Mouse (Mus musculus) skeletal muscle tissue, adult 2 months (tissue): Measurements from ENCODE around the gene Sept5.
A peak's percentile ranks its signal among the peaks of the same experiment; 100 is the strongest.

Experiments
- DNase-seq: peaks from one replicate; pipeline ENCODE4 v3.0.0-alpha.2; 2012; ENCODE audit warnings: low read depth, low spot score

Gene Sept5

DNA sequence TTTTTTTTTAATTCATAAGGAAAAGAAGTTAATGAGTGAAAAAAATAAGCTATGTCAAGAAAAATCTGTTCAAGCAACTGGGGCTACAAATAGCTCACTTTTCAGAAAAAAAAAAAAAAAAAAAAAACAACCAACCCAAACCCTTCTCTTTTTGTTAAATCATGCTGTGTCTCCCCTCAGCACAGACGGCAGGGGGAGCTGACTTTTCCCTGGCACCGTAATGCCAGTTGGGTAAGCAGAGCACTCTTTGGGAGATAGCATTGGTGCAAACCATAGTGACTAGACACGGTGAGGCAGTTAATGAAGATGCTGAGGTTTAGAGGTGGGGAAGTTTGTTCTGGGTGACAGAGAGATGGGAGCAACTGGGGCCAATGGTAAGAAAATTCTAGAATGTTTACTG lies 2.3 kb upstream of the Sept5 start:
- no peak for DNase-seq

DNA sequence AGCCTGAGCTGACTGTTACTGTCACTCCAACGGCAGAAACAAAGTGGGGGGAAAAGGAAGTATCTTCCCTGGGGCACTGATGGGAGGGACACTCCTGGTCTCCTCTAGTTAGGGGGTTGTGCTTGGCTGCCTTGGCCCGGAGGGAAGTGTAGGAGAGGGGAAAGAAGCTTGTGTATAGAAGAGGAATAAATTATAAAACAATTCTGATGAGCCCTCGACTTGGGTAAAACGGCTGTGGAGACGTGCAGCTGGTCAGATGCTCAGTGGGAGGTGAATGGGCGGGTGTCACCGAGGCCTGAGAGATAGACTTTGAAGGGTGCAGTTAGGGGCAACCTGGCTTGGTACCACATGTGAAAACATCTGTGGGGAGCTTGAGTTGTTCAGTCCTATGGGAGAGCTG lies 1.4 kb upstream of the Sept5 start:
- DNase-seq, result no peak

GRCm38 (mm10) chr16:18630291-18630690 lies 537 bp upstream of the Sept5 start:
- DNase-seq, result no peak

- DNase-seq, result no peak
These were observed 810 bp downstream of the Sept5 start for GRCm38 (mm10) chr16:18628948-18629340.

GRCm38 (mm10) chr16:18628206-18628947 lies 1.4 kb downstream of the Sept5 start:
- DNase-seq, result no peak

- no peak for DNase-seq
These were observed 2.6 kb downstream of the Sept5 start for GRCm38 (mm10) chr16:18627163-18627562.

- peak; percentile 70 for DNase-seq
These were observed 3.3 kb downstream of the Sept5 start, which contains the start of gene Gm49601 for GRCm38 (mm10) chr16:18626376-18626878. Gene Gm49601 (minus strand): TSS chr16:18626427.

- DNase-seq, result no peak
These were observed 3.9 kb downstream of the Sept5 start for GRCm38 (mm10) chr16:18625791-18626311.

GRCm38 (mm10) chr16:18625097-18625496 lies 4.7 kb downstream of the Sept5 start:
- no peak for DNase-seq

DNA sequence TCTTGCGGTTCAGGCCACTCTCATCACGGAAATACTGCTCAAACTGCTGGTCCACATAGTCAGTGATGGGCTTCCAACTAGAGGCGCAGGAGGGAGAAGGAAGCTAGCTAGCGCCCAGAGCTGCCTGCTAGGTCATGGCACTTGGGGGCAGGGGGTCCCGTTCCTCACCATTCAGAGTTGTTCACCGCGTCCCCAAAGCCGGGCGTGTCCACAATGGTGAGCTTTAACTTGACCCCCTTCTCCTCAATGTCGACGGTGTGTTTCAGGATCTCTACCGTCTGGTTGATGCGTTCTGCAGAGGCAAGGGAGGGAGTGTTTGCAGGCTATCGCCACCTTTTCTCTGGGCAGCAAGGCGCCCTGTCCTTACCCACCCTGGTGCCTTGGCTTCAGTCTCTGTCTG lies 5.1 kb downstream of the Sept5 start:
- no peak for DNase-seq

GRCm38 (mm10) chr16:18623751-18624540 lies 5.8 kb downstream of the Sept5 start:
- no peak for DNase-seq

DNA sequence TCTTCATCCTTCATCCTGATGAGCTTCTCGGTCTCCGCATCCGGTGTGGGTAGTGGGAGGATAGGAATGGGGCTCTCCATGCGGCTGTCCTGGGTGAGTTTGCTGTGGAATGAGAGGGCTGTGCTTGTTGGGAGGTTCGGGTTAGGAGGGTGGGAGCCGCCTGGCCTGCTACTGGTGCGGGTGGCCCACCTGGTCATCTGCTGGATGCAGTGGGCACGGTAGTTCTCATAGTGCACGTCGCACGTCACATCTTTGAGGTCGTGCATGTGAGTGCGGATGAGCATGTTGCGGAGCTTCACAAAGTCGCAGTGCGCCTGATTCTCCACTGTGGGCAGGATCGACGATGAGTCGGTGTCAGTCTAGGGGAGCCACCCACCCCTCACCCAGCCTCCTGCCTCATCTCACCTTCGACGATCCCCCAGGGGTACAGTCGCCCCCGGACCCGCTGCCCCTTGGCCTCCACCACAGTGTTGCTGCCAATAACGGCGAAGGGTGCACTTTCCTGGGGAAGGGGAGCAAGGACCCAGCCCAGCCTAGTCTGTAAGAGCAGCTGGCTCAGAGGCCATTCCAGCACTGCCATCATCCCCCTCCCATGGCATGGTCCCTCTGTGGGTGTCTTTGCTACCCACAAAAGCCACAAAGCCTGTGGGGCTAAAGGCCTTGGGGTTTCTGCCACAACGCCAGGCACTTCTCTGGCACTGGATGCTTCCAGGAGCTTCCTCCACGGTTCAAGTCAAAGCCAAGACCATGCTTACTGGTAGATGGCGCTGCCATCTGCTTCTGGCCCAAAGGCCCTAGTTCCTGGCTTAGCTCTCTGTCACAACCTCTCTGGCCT lies 6.6 kb downstream of the Sept5 start:
- DNase-seq, result no peak

DNA sequence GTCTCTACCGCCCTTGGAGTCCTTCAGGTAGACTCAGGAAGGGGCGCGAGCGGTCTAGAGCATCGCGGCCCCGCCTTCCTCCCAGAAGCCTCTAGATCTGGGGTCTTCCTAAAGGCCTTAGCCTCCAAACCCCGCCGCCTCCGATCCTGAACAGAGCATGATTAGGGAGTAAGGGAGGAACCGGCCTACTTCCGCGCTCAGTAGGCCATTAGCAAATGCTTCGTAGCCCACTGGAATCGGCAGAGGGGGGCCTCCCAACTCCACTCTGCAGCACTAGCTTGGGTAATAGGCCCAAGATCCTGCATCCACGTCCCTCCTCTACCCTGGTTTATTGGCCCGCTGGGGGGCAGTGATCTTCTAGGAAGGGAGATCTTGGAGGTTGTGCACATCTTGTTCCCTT lies 7.7 kb downstream of the Sept5 start, which contains the start of gene Gp1bb:
Gene Gp1bb (minus strand): TSS at position 385 of the 400 bp plus-strand sequence.
- DNase-seq, result no peak

DNA sequence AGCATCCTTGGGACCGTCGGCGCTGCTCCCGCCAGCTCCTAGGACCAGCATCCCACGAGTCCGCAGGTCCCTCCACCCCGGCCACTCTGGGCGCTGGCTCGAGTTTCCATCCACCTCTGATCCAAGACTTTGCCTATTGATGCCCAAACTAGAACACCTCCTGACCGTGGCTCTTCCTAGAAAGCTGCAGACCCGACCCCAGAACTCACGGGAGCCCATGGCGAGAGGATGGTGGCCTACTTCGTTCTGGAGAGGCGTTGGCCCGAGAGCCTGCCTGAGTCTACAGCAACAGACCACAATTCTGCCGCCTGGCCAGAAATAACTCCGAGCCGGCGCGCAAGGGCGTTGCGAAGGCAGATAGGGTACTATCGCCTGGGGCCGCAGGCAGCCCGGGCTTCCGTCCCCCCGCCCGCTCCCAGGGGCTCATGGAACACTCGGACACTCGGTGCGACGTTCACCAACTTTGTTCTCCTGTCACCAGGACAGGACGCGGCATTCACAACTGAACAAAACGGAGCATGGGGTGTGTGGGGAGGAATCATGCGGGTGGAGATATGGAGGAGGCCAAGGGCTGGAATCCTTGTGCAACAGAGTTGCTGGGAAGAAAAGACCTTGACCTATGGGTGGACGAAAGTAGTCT lies 8.3 kb downstream of the Sept5 start:
- DNase-seq, result no peak

- no peak for DNase-seq
These were observed 9.0 kb downstream of the Sept5 start for GRCm38 (mm10) chr16:18620601-18621361.

DNA sequence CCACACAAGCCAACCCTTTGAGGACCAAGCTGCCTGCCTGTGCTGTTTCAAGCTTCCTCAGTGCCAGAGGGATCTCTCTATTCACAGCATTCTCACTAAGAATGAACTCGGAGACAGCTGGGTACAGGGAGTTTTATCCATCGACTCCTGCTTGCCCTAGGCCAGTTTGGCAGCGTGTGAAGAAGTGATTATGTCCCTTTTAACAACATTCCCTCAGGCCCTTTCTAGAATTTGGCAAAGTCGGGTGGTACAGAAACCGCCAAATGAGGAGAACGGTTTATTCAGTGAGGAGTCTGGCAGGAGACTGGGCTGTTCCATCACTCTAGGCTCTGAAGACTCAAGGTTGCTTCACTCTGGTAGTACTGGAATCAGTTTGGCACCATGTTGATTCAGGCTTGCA lies 9.6 kb downstream of the Sept5 start:
- no peak for DNase-seq

- no peak for DNase-seq
These were observed 10.6 kb downstream of the Sept5 start for GRCm38 (mm10) chr16:18619110-18619509.

DNA sequence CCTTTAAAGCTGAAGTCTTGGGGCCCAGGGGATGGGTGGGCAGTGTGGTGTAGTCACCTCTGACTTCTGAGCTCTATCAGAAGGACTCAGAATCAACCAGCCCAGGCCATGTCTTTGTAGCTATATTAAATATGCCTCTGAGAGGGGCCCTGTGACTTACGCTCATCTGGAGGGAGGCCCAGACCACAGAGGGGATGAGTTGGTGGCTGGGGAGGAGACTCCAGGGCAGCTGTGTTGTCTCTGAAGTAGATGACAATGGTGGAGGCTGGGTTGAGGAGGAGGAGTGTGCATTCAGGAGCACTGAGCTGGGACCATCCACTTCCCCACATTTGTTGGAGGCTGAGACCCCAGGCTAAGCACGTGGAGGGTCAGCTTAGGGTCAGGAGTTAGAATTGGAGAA lies 11.5 kb downstream of the Sept5 start:
- DNase-seq, result no peak

DNA sequence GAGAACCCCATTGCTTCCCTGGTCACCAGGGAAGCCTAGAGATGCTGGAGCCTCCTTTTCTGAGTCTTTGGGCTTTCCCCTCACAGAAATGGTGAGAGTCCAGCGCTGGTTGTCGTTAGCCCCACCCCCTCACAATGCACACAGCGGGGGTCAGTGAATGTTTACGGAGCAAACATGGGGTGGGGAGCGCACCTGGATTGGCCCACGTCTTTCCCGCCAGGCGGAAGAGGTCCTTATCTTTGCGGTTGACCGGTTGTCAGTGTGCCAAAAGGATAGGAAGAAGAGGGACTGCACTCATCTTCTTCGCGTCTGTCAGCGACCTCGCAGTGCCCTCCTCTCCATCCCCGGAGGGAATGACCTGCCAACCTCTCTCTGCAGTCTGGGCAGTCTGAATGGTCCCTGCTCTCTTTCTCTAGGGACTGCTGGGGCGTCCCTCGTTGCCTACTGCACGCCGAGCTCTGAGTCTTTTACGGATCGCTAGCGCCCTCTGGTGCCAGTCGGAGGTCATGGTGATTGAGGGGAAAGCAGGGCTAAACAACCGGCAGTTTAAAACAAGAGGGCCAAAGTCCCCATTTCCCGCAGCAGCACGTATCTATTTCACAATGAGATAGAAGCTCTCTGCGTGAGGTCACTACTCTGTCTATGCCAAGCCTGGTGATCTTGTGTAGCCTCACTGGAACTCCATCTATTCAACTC lies 12.2 kb downstream of the Sept5 start:
- peak; percentile 74 for DNase-seq

- DNase-seq, result no peak
These were observed 16.5 kb downstream of the Sept5 start for GRCm38 (mm10) chr16:18613301-18613700.
